Mouse (Mus musculus) hindbrain, postnatal 0 days (tissue): ENCODE measurements around the gene Apobec1. TPM values are rescaled to one million over a fixed set of nuclear protein-coding genes. Genes with fewer than 3 reads are reported as not detected.

ENCODE experiments used
- ATAC-seq: fragments of 200-750 bp; cut with Nextera tagmentation; 2 replicates; pipeline ENCODE4 v1.8.0; 2017; ENCODE audit warnings: mild to moderate bottlenecking, moderate TSS enrichment, moderate library complexity
- DNase-seq: peaks from one replicate; pipeline ENCODE4 v3.0.0-alpha.2; 2015; ENCODE audit warnings: low spot score
- H3K27ac ChIP-seq: fragments of 300-500 bp; sonication (generic); 2 replicates; pipeline ENCODE4 v1.5.1; 2014; ENCODE audit warnings: mild to moderate bottlenecking
- H3K27me3 ChIP-seq: fragments of 300-500 bp; sonication (generic); 2 replicates; pipeline ENCODE4 v1.6.1; 2014; ENCODE audit warnings: low read length, mixed read lengths; ENCODE audit not compliant: insufficient read depth
- H3K36me3 ChIP-seq: fragments of 300-500 bp; sonication (generic); 2 replicates; pipeline ENCODE4 v1.6.1; 2014; ENCODE audit warnings: low read length, mixed read lengths; ENCODE audit not compliant: insufficient read depth
- H3K4me1 ChIP-seq: fragments of 300-500 bp; sonication (generic); 2 replicates; pipeline ENCODE4 v1.6.1; 2014; ENCODE audit warnings: antibody characterized with exemption, low read length, mixed read lengths; ENCODE audit not compliant: insufficient read depth
- H3K4me2 ChIP-seq: fragments of 300-500 bp; sonication (generic); 2 replicates; pipeline ENCODE4 v1.6.1; 2014; ENCODE audit warnings: low read depth, mild to moderate bottlenecking, low read length, moderate library complexity, mixed read lengths
- H3K4me3 ChIP-seq: fragments of 300-500 bp; sonication (generic); 2 replicates; pipeline ENCODE4 v1.5.1; 2014; ENCODE audit warnings: low read length
- H3K9ac ChIP-seq: fragments of 300-500 bp; sonication (generic); replicated peaks from 2 replicates; pipeline ENCODE4 v1.6.1; 2014; ENCODE audit warnings: mild to moderate bottlenecking, low read length, moderate library complexity, mixed read lengths
- H3K9me3 ChIP-seq: fragments of 300-500 bp; sonication (generic); 2 replicates; pipeline ENCODE4 v1.6.1; 2016; ENCODE audit warnings: low read length, mixed read lengths
- CTCF ChIP-seq: IDR thresholded peaks from 2 replicates; pipeline ENCODE4 v1.5.1; 2016; ENCODE audit warnings: antibody characterized with exemption, control low read depth, low read depth
- WGBS: fragments of 180-500 bp; shearing (Covaris S2); extraction: QIAGEN DNeasy Blood & Tissue Kit; methylation state at CpG from one replicate; pipeline ENCODE4 v1.1.7; 2014; 5-methylcytosine and 5-hydroxymethylcytosine counted together
- polyA plus RNA-seq: library from polyadenylated mRNA; unstranded; fragments of >200 nt; fragmentation: Nextera tagmentation; extraction: Ambion mirVana; gene quantifications from 2 replicates; pipeline ENCODE4 v1.2.1, GENCODE M21; 2015
- total RNA-seq: library from RNA; depleted of rRNA; stranded (reverse); fragments of >200 nt; gene quantifications from 2 replicates; pipeline ENCODE4 v1.2.3, GENCODE M21; 2014

Apobec1 gene
- total and polyA plus RNA-seq, 2 experiments from 2014 or later = 1.6 to 2.9 TPM

- no peaks in the 10 kb centered on the region for H3K36me3 ChIP-seq
- H3K9ac ChIP-seq = no peak overlapping the region
- DNase-seq (no peak), ATAC-seq (no peak)
- H3K27ac ChIP-seq = no peak overlapping the region
- no peak overlapping the region for H3K4me2 ChIP-seq
- TF ChIP-seq CTCF = no peak
- H3K4me1 ChIP-seq = no peaks in the 10 kb centered on the region
- WGBS = 91% methylated on average over 9 of the region's 9 CpGs
- no peaks in the 10 kb centered on the region for H3K27me3 ChIP-seq
- H3K9me3 ChIP-seq = no peaks in the 10 kb centered on the region
- H3K4me3 ChIP-seq = no peak overlapping the region
Observed at GRCm38 (mm10) chr6:122565070-122565784, 37.0 kb downstream of the Apobec1 start.

- no peak overlapping the region for H3K27ac ChIP-seq
- H3K9me3 ChIP-seq = no peaks in the 10 kb centered on the region
- H3K4me3 ChIP-seq = peak overlapping the region; percentile 13; the same call in 1 of the 2 replicates
- peak; percentile 66 for ATAC-seq
- peak overlapping the region; percentile 46 for H3K4me2 ChIP-seq
- no peaks in the 10 kb centered on the region for H3K36me3 ChIP-seq
- DNase-seq = peak; percentile 87
- 0 out of 2 replicates have a peak overlapping the region, but pooled peaks have one; percentile 13 for H3K9ac ChIP-seq
- H3K27me3 ChIP-seq = no peaks in the 10 kb centered on the region
- no peaks in the 10 kb centered on the region for H3K4me1 ChIP-seq
- under 1% methylated on average over 6 of the region's 6 CpGs for WGBS
- peak; percentile 90 for TF ChIP-seq CTCF
Observed at GRCm38 (mm10) chr6:122562463-122562862, 39.8 kb downstream of the Apobec1 start.

- ATAC-seq = peak; percentile 21; the same call in 1 of the 2 replicates
- no peak for TF ChIP-seq CTCF
- no peak overlapping the region for H3K9ac ChIP-seq
- no peak overlapping the region for H3K4me2 ChIP-seq
- H3K27ac ChIP-seq = no peak overlapping the region
- no peaks in the 10 kb centered on the region for H3K4me1 ChIP-seq
- no peaks in the 10 kb centered on the region for H3K36me3 ChIP-seq
- no peaks in the 10 kb centered on the region for H3K27me3 ChIP-seq
- DNase-seq = no peak
- WGBS = 89% methylated on average over 20 of the region's 20 CpGs
- H3K4me3 ChIP-seq = no peak overlapping the region
- no peaks in the 10 kb centered on the region for H3K9me3 ChIP-seq
Observed at GRCm38 (mm10) chr6:122561005-122561404, 41.2 kb downstream of the Apobec1 start.

- TF ChIP-seq CTCF = peak; percentile 94
- no peak overlapping the region for H3K9ac ChIP-seq
- ATAC-seq = peak; percentile 57; the same call in 1 of the 2 replicates
- DNase-seq = peak; percentile 91
- WGBS = 8% methylated on average over 17 of the region's 17 CpGs
- no peak overlapping the region for H3K4me3 ChIP-seq
- peak overlapping the region; percentile 41 for H3K4me2 ChIP-seq
- no peaks in the 10 kb centered on the region for H3K27me3 ChIP-seq
- H3K9me3 ChIP-seq = no peaks in the 10 kb centered on the region
- no peaks in the 10 kb centered on the region for H3K4me1 ChIP-seq
- no peak overlapping the region for H3K27ac ChIP-seq
- no peaks in the 10 kb centered on the region for H3K36me3 ChIP-seq
Observed at GRCm38 (mm10) chr6:122560427-122560826, 41.8 kb downstream of the Apobec1 start.

GRCm38 (mm10) chr6:122556959-122557561 lies 45.2 kb downstream of the Apobec1 start:
- no peak overlapping the region for H3K9ac ChIP-seq
- 25% methylated on average over 15 of the region's 15 CpGs for WGBS

GRCm38 (mm10) chr6:122555266-122555665 lies 47.0 kb downstream of the Apobec1 start:
- no peaks in the 10 kb centered on the region for H3K36me3 ChIP-seq
- H3K4me3 ChIP-seq = no peak overlapping the region
- WGBS = 50% methylated on average over 7 of the region's 7 CpGs
- no peaks in the 10 kb centered on the region for H3K4me1 ChIP-seq
- DNase-seq = no peak
- TF ChIP-seq CTCF = no peak
- no peak overlapping the region for H3K27ac ChIP-seq
- H3K4me2 ChIP-seq = no peak overlapping the region
- H3K9me3 ChIP-seq = no peaks in the 10 kb centered on the region
- no peak overlapping the region for H3K9ac ChIP-seq
- H3K27me3 ChIP-seq = no peaks in the 10 kb centered on the region
- ATAC-seq = no peak

More at GRCm38 (mm10) chr6:122556959-122557561, 45.2 kb downstream of the Apobec1 start:
- Histone ChIP-seq H3K4me2 (peak overlapping the region; percentile 34), H3K27me3 (no peaks in the 10 kb centered on the region), H3K4me3 (peak overlapping the region; percentile 12; the same call in 1 of the 2 replicates), H3K27ac (no peak overlapping the region), H3K36me3 (no peaks in the 10 kb centered on the region), H3K9me3 (no peaks in the 10 kb centered on the region), H3K4me1 (no peaks in the 10 kb centered on the region)
- ATAC-seq = peak; percentile 9; the same call in 1 of the 2 replicates
- peak; percentile 81 for TF ChIP-seq CTCF
- DNase-seq = peak; percentile 88

GRCm38 (mm10) chr6:122554102-122554501 lies 48.1 kb downstream of the Apobec1 start:
- H3K9me3 ChIP-seq = no peaks in the 10 kb centered on the region

More at GRCm38 (mm10) chr6:122554102-122554501, 48.1 kb downstream of the Apobec1 start:
- no peak for ATAC-seq
- H3K27me3 ChIP-seq = no peaks in the 10 kb centered on the region
- no peaks in the 10 kb centered on the region for H3K36me3 ChIP-seq
- H3K9ac ChIP-seq = no peak overlapping the region
- no peak overlapping the region for H3K4me3 ChIP-seq
- WGBS = 80% methylated on average over 6 of the region's 6 CpGs
- H3K27ac ChIP-seq = no peak overlapping the region
- no peak for DNase-seq
- no peaks in the 10 kb centered on the region for H3K4me1 ChIP-seq
- no peak for TF ChIP-seq CTCF
- no peak overlapping the region for H3K4me2 ChIP-seq
